Mouse (Mus musculus) limb, embryonic 10.5 days (tissue): ENCODE measurements at regions not wholly inside any gene's neighbourhood (a gene's known extent, or its start where the extent isn't known, plus 50 kb on each side); places are given as distances from the start of the nearest gene placed in this dataset.
A peak's percentile ranks its signal among the peaks of the same experiment; 100 is the strongest.

Experiments
- DNase-seq: peaks from one replicate; pipeline ENCODE4 v3.0.0-alpha.2; 2017; ENCODE audit warnings: low spot score
- H3K27ac ChIP-seq: fragments of 300-500 bp; sonication (generic); 2 replicates; pipeline ENCODE4 v1.5.1; 2016; ENCODE audit warnings: mild to moderate bottlenecking
- H3K27me3 ChIP-seq: fragments of 300-500 bp; sonication (generic); 2 replicates; pipeline ENCODE4 v1.6.1; 2016; ENCODE audit warnings: low read depth, mild to moderate bottlenecking; ENCODE audit not compliant: poor library complexity, severe bottlenecking
- H3K36me3 ChIP-seq: fragments of 300-500 bp; sonication (generic); 2 replicates; pipeline ENCODE4 v1.6.1; 2016; ENCODE audit warnings: mild to moderate bottlenecking, moderate library complexity
- H3K4me1 ChIP-seq: fragments of 300-500 bp; sonication (generic); 2 replicates; pipeline ENCODE4 v1.6.1; 2016
- H3K4me3 ChIP-seq: fragments of 300-500 bp; sonication (generic); 2 replicates; pipeline ENCODE4 v1.5.1; 2016; ENCODE audit warnings: mild to moderate bottlenecking, moderate library complexity
- H3K9me3 ChIP-seq: fragments of 300-500 bp; sonication (generic); replicated peaks from 2 replicates; pipeline ENCODE4 v1.6.1; 2016; ENCODE audit warnings: mild to moderate bottlenecking
- WGBS: fragments of 180-500 bp; shearing (Covaris S2); methylation state at CpG from one replicate; pipeline ENCODE4 v1.1.7; 2016; 5-methylcytosine and 5-hydroxymethylcytosine counted together

GRCm38 (mm10) chr1:75933831-75934230 lies 387.8 kb downstream of the Slc4a3 start:
- Histone ChIP-seq H3K9me3 (no peaks in the 10 kb centered on the region), H3K4me3 (no peak overlapping the region), H3K4me1 (peaks cover 21% of the 10 kb centered on the region), H3K27ac (no peak overlapping the region), H3K27me3 (peaks cover 6% of the 10 kb centered on the region), H3K36me3 (no peaks in the 10 kb centered on the region)
- WGBS, result 80% methylated on average over 4 of the region's 4 CpGs
- DNase-seq, result no peak

- Histone ChIP-seq H3K36me3 (no peaks in the 10 kb centered on the region), H3K9me3 (no peaks in the 10 kb centered on the region), H3K27me3 (peaks cover 2% of the 10 kb centered on the region), H3K27ac (no peak overlapping the region), H3K4me3 (no peak overlapping the region), H3K4me1 (peaks cover 21% of the 10 kb centered on the region)
- 96% methylated on average over 4 of the region's 4 CpGs for WGBS
- no peak for DNase-seq
These were observed 388.7 kb downstream of the Slc4a3 start for GRCm38 (mm10) chr1:75934761-75935160.

- Histone ChIP-seq H3K4me1 (peaks cover 21% of the 10 kb centered on the region), H3K27me3 (no peaks in the 10 kb centered on the region), H3K27ac (no peak overlapping the region)
These were observed 389.8 kb downstream of the Slc4a3 start for GRCm38 (mm10) chr1:75935866-75936265.

GRCm38 (mm10) chr1:75936596-75936995 lies 390.5 kb downstream of the Slc4a3 start:
- 73% methylated on average over 13 of the region's 13 CpGs for WGBS
- Histone ChIP-seq H3K4me1 (peaks cover 17% of the 10 kb centered on the region), H3K4me3 (no peak overlapping the region), H3K36me3 (no peaks in the 10 kb centered on the region), H3K27ac (peak overlapping the region; percentile 57; the same call in 1 of the 2 replicates), H3K27me3 (no peaks in the 10 kb centered on the region), H3K9me3 (no peaks in the 10 kb centered on the region)
- DNase-seq, result no peak

More at GRCm38 (mm10) chr1:75935866-75936265, 389.8 kb downstream of the Slc4a3 start:
- 68% methylated on average over 6 of the region's 6 CpGs for WGBS
- no peak for DNase-seq
- Histone ChIP-seq H3K36me3 (no peaks in the 10 kb centered on the region), H3K4me3 (no peak overlapping the region), H3K9me3 (no peaks in the 10 kb centered on the region)

- 90% methylated on average over 5 of the region's 5 CpGs for WGBS
- DNase-seq, result no peak
- peaks cover 14% of the 10 kb centered on the region; the same call in 1 of the 2 replicates for H3K4me1 ChIP-seq
These were observed 391.3 kb downstream of the Slc4a3 start for GRCm38 (mm10) chr1:75937331-75937730.

GRCm38 (mm10) chr1:75946290-75946839 lies 400.3 kb downstream of the Slc4a3 start:
- no peak overlapping the region for H3K27ac ChIP-seq
- H3K4me3 ChIP-seq, result no peak overlapping the region
- H3K27me3 ChIP-seq, result no peaks in the 10 kb centered on the region
- no peak for DNase-seq
- 92% methylated on average over 5 of the region's 5 CpGs for WGBS
- no peaks in the 10 kb centered on the region for H3K36me3 ChIP-seq
- no peaks in the 10 kb centered on the region for H3K9me3 ChIP-seq
- no peaks in the 10 kb centered on the region; the same call in 1 of the 2 replicates for H3K4me1 ChIP-seq

More at GRCm38 (mm10) chr1:75937331-75937730, 391.3 kb downstream of the Slc4a3 start:
- Histone ChIP-seq H3K4me3 (no peak overlapping the region), H3K9me3 (no peaks in the 10 kb centered on the region), H3K36me3 (no peaks in the 10 kb centered on the region), H3K27me3 (no peaks in the 10 kb centered on the region), H3K27ac (peak overlapping the region; percentile 57; the same call in 1 of the 2 replicates)

- Histone ChIP-seq H3K4me3 (no peak overlapping the region), H3K27ac (no peak overlapping the region), H3K9me3 (no peaks in the 10 kb centered on the region), H3K4me1 (peaks cover 25% of the 10 kb centered on the region), H3K27me3 (no peaks in the 10 kb centered on the region), H3K36me3 (no peaks in the 10 kb centered on the region)
- no peak for DNase-seq
- 92% methylated on average over 9 of the region's 9 CpGs for WGBS
These were observed 432.3 kb downstream of the Slc4a3 start for GRCm38 (mm10) chr1:75978203-75978986.

- no peak for DNase-seq
- no peaks in the 10 kb centered on the region for H3K9me3 ChIP-seq
- no peaks in the 10 kb centered on the region for H3K27me3 ChIP-seq
- WGBS, result 48% methylated on average over 8 of the region's 8 CpGs
- H3K4me1 ChIP-seq, result peaks cover 30% of the 10 kb centered on the region
- peak overlapping the region; percentile 67; the same call in 1 of the 2 replicates for H3K27ac ChIP-seq
- H3K36me3 ChIP-seq, result no peaks in the 10 kb centered on the region
- H3K4me3 ChIP-seq, result no peak overlapping the region
These were observed 437.0 kb downstream of the Slc4a3 start for GRCm38 (mm10) chr1:75983057-75983456.

GRCm38 (mm10) chr1:75983487-75983886 lies 437.4 kb downstream of the Slc4a3 start:
- no peaks in the 10 kb centered on the region for H3K27me3 ChIP-seq
- H3K4me3 ChIP-seq, result no peak overlapping the region
- H3K9me3 ChIP-seq, result no peaks in the 10 kb centered on the region
- peak overlapping the region; percentile 84 for H3K27ac ChIP-seq
- H3K36me3 ChIP-seq, result no peaks in the 10 kb centered on the region
- 50% methylated on average over 3 of the region's 3 CpGs for WGBS
- no peak for DNase-seq
- H3K4me1 ChIP-seq, result peaks cover 30% of the 10 kb centered on the region

- Histone ChIP-seq H3K36me3 (no peaks in the 10 kb centered on the region), H3K27ac (no peak overlapping the region), H3K27me3 (no peaks in the 10 kb centered on the region), H3K9me3 (no peaks in the 10 kb centered on the region), H3K4me1 (peaks cover 12% of the 10 kb centered on the region), H3K4me3 (no peak overlapping the region)
- 91% methylated on average over 3 of the region's 3 CpGs for WGBS
- no peak for DNase-seq
These were observed 442.4 kb downstream of the Slc4a3 start for GRCm38 (mm10) chr1:75988496-75988895.

- Histone ChIP-seq H3K4me1 (no peaks in the 10 kb centered on the region), H3K27ac (no peak overlapping the region), H3K36me3 (no peaks in the 10 kb centered on the region), H3K9me3 (no peaks in the 10 kb centered on the region), H3K4me3 (no peak overlapping the region), H3K27me3 (no peaks in the 10 kb centered on the region)
- 97% methylated on average over 3 of the region's 3 CpGs for WGBS
- no peak for DNase-seq
These were observed 446.0 kb downstream of the Slc4a3 start for GRCm38 (mm10) chr1:75992039-75992438.

GRCm38 (mm10) chr1:75997222-75997621 lies 451.2 kb downstream of the Slc4a3 start:
- no peak overlapping the region for H3K27ac ChIP-seq
- 0 out of 2 replicates have a peak, but pooled peaks cover 2% of the 10 kb centered on the region for H3K4me1 ChIP-seq
- no peaks in the 10 kb centered on the region for H3K36me3 ChIP-seq
- H3K27me3 ChIP-seq, result no peaks in the 10 kb centered on the region
- 47% methylated on average over 3 of the region's 3 CpGs for WGBS
- no peaks in the 10 kb centered on the region for H3K9me3 ChIP-seq
- DNase-seq, result no peak
- H3K4me3 ChIP-seq, result no peak overlapping the region

GRCm38 (mm10) chr1:76001124-76001523 lies 455.1 kb downstream of the Slc4a3 start:
- H3K36me3 ChIP-seq, result peaks cover 5% of the 10 kb centered on the region; the same call in 1 of the 2 replicates
- WGBS, result 87% methylated on average over 9 of the region's 9 CpGs
- H3K4me3 ChIP-seq, result no peak overlapping the region
- no peaks in the 10 kb centered on the region for H3K27me3 ChIP-seq
- H3K27ac ChIP-seq, result no peak overlapping the region
- 0 out of 2 replicates have a peak, but pooled peaks cover 2% of the 10 kb centered on the region for H3K4me1 ChIP-seq
- no peaks in the 10 kb centered on the region for H3K9me3 ChIP-seq
- no peak for DNase-seq
